Mouse (Mus musculus) neural tube, embryonic 12.5 days (tissue): ENCODE results near the gene Alad. TPM values are rescaled to one million over a fixed set of nuclear protein-coding genes. Genes with fewer than 3 reads are reported as not detected.

Source experiments
- polyA plus RNA-seq: library from polyadenylated mRNA; unstranded; fragments of >200 nt; fragmentation: Nextera tagmentation; extraction: Ambion mirVana; gene quantifications from 2 replicates; pipeline ENCODE4 v1.2.1, GENCODE M21; 2016

Alad gene
- polyA plus RNA-seq, 1 experiment from 2014 or later = 65.3 TPM

Other genes with a start within 250 kb of the Alad start
- gene Fkbp15, start 159.4 kb downstream of the Alad start, polyA plus RNA-seq = 25.7 and 26.9 TPM in 2 replicates
- 39.7 and 40.7 TPM in 2 replicates for gene Slc31a1, start 159.2 kb downstream of the Alad start, polyA plus RNA-seq
- 139 and 140 TPM in 2 replicates for gene Cdc26, start 111.3 kb downstream of the Alad start, polyA plus RNA-seq
- gene Prpf4, start 111.1 kb downstream of the Alad start, polyA plus RNA-seq = 22.0 and 23.3 TPM in 2 replicates
- not detected in 2 replicates for gene Rnf183, start 84.7 kb downstream of the Alad start, polyA plus RNA-seq
- gene Wdr31, start 49.0 kb downstream of the Alad start, polyA plus RNA-seq = 5.7 and 6.8 TPM in 2 replicates
- gene Bspry, start 39.9 kb downstream of the Alad start, polyA plus RNA-seq = 0.65 and 0.74 TPM in 2 replicates
- gene Hdhd3, start 16.5 kb downstream of the Alad start, polyA plus RNA-seq = 14.6 and 14.8 TPM in 2 replicates
- gene Pole3, start 5.2 kb upstream of the Alad start, polyA plus RNA-seq = 82.9 and 88.6 TPM in 2 replicates
- 1.1 TPM in 2 replicates for gene 4933430I17Rik, start 5.5 kb upstream of the Alad start, polyA plus RNA-seq
- 77.2 and 77.3 TPM in 2 replicates for gene Rgs3, start 39.9 kb upstream of the Alad start, polyA plus RNA-seq